Mouse (Mus musculus): Measurements from ENCODE around the gene Tmem246. TPM values are rescaled to one million over a fixed set of nuclear protein-coding genes. Genes with fewer than 3 reads are reported as not detected.

Gene Tmem246
- polyA plus RNA-seq, 1 experiment = 62.3 TPM

- Histone ChIP-seq H3K4me3 (ENCODE audit: low read depth, low read length) (peak within 1 kb of the TSS; percentile 60), H3K27me3 (ENCODE audit: control insufficient read depth, insufficient read depth, low read length) (no peaks in the 10 kb centered on the region), H3K36me3 (ENCODE audit: control insufficient read depth, insufficient read depth, low read length) (peaks cover 17% of the 10 kb centered on the region), H3K27ac (ENCODE audit: insufficient read depth, low read depth, low read length) (peak within 1 kb of the TSS; percentile 100), H3K4me1 (ENCODE audit: control insufficient read depth, insufficient read depth, insufficient read length, low read length) (peaks cover 5% of the 10 kb centered on the region; the same call in 1 of the 2 replicates)
- 12% methylated on average over 3 of the region's 3 CpGs for WGBS
- TF ChIP-seq POLR2A (IDR thresholded peaks at IDR 0.05; ENCODE audit: low read depth, low read length) (peak; percentile 92; the same call in 1 of the 2 replicates), CTCF (IDR thresholded peaks at IDR 0.05; ENCODE audit: extremely low read depth, insufficient read length, insufficient replicate concordance, low read depth, low read length) (no peak)
Measured at GRCm38 (mm10) chr4:49549383-49549782, 48.3 kb downstream of the Tmem246 start, which contains the start of gene Aldob. TSS of gene Aldob (minus strand) at chr4:49549546.

- Histone ChIP-seq H3K27me3 (ENCODE audit: control insufficient read depth, insufficient read depth, low read length) (no peaks in the 10 kb centered on the region), H3K4me1 (ENCODE audit: control insufficient read depth, insufficient read depth, insufficient read length, low read length) (no peaks in the 10 kb centered on the region; the same call in 1 of the 2 replicates), H3K36me3 (ENCODE audit: control insufficient read depth, insufficient read depth, low read length) (peaks cover 34% of the 10 kb centered on the region), H3K4me3 (ENCODE audit: low read depth, low read length) (peak overlapping the region; percentile 60; the same call in 1 of the 2 replicates), H3K27ac (ENCODE audit: insufficient read depth, low read depth, low read length) (peak overlapping the region; percentile 100)
- WGBS = 26% methylated on average over 7 of the region's 7 CpGs
- TF ChIP-seq CTCF (IDR thresholded peaks at IDR 0.05; ENCODE audit: extremely low read depth, insufficient read length, insufficient replicate concordance, low read depth, low read length) (no peak; the same call in 1 of the 2 replicates), POLR2A (IDR thresholded peaks at IDR 0.05; ENCODE audit: low read depth, low read length) (no peak)
Measured at GRCm38 (mm10) chr4:49547544-49548219, 50.0 kb downstream of the Tmem246 start.

- H3K27me3 ChIP-seq (ENCODE audit: control insufficient read depth, insufficient read depth, low read length) = no peaks in the 10 kb centered on the region
- WGBS = 19% methylated on average over 6 of the region's 6 CpGs
Measured at GRCm38 (mm10) chr4:49546873-49547543, 50.7 kb downstream of the Tmem246 start.

DNA sequence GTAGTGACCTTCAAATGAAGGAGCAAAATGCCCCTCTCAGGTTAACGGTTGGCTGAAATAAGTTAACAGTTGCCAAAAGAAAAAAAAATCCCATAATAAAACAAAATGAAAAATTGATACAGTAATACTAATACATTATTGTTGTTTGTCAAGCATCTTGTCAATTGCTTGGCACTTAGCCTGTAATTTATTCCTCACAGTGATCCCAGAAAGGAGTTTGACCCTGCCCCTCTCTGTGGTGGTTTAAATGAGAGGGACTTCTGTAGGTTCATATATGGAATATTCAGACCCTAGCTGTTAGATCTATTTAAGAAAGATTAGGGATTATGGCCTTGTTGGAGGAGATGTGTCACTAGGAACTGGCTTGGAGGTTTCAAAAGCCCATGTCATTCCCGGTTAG is 51.6 kb downstream of the Tmem246 start:
- Histone ChIP-seq H3K36me3 (ENCODE audit: control insufficient read depth, insufficient read depth, low read length) (peaks cover 47% of the 10 kb centered on the region), H3K4me3 (ENCODE audit: low read depth, low read length) (peak overlapping the region; percentile 58), H3K27ac (ENCODE audit: insufficient read depth, low read depth, low read length) (peak overlapping the region; percentile 86), H3K27me3 (ENCODE audit: control insufficient read depth, insufficient read depth, low read length) (no peaks in the 10 kb centered on the region), H3K4me1 (ENCODE audit: control insufficient read depth, insufficient read depth, insufficient read length, low read length) (no peaks in the 10 kb centered on the region; the same call in 1 of the 2 replicates)
- TF ChIP-seq CTCF (IDR thresholded peaks at IDR 0.05; ENCODE audit: extremely low read depth, insufficient read length, insufficient replicate concordance, low read depth, low read length) = no peak
- TF ChIP-seq POLR2A (IDR thresholded peaks at IDR 0.05; ENCODE audit: low read depth, low read length) = no peak
- WGBS = 38% methylated on average over 2 of the region's 2 CpGs

More at GRCm38 (mm10) chr4:49546873-49547543, 50.7 kb downstream of the Tmem246 start:
- H3K27ac ChIP-seq (ENCODE audit: insufficient read depth, low read depth, low read length) = peak overlapping the region; percentile 86
- no peak overlapping the region for H3K4me3 ChIP-seq (ENCODE audit: low read depth, low read length)
- no peaks in the 10 kb centered on the region; the same call in 1 of the 2 replicates for H3K4me1 ChIP-seq (ENCODE audit: control insufficient read depth, insufficient read depth, insufficient read length, low read length)
- peaks cover 39% of the 10 kb centered on the region for H3K36me3 ChIP-seq (ENCODE audit: control insufficient read depth, insufficient read depth, low read length)
- no peak for TF ChIP-seq POLR2A (IDR thresholded peaks at IDR 0.05; ENCODE audit: low read depth, low read length)
- no peak for TF ChIP-seq CTCF (IDR thresholded peaks at IDR 0.05; ENCODE audit: extremely low read depth, insufficient read length, insufficient replicate concordance, low read depth, low read length)

- peaks cover 81% of the 10 kb centered on the region for H3K36me3 ChIP-seq (ENCODE audit: control insufficient read depth, insufficient read depth, low read length)
- 78% methylated on average over 3 of the region's 3 CpGs for WGBS
Measured at GRCm38 (mm10) chr4:49540966-49541365, 56.7 kb downstream of the Tmem246 start.

GRCm38 (mm10) chr4:49539665-49540064 is 58.0 kb downstream of the Tmem246 start:
- WGBS = 65% methylated on average over 6 of the region's 6 CpGs
- H3K36me3 ChIP-seq (ENCODE audit: control insufficient read depth, insufficient read depth, low read length) = peaks cover 74% of the 10 kb centered on the region
- no peaks in the 10 kb centered on the region for H3K27me3 ChIP-seq (ENCODE audit: control insufficient read depth, insufficient read depth, low read length)
- no peak overlapping the region for H3K27ac ChIP-seq (ENCODE audit: insufficient read depth, low read depth, low read length)
- no peaks in the 10 kb centered on the region for H3K4me1 ChIP-seq (ENCODE audit: control insufficient read depth, insufficient read depth, insufficient read length, low read length)
- TF ChIP-seq CTCF (IDR thresholded peaks at IDR 0.05; ENCODE audit: extremely low read depth, insufficient read length, insufficient replicate concordance, low read depth, low read length) (no peak), POLR2A (IDR thresholded peaks at IDR 0.05; ENCODE audit: low read depth, low read length) (no peak)
- no peak overlapping the region for H3K4me3 ChIP-seq (ENCODE audit: low read depth, low read length)

More at GRCm38 (mm10) chr4:49540966-49541365, 56.7 kb downstream of the Tmem246 start:
- Histone ChIP-seq H3K4me1 (ENCODE audit: control insufficient read depth, insufficient read depth, insufficient read length, low read length) (no peaks in the 10 kb centered on the region; the same call in 1 of the 2 replicates), H3K27ac (ENCODE audit: insufficient read depth, low read depth, low read length) (no peak overlapping the region), H3K4me3 (ENCODE audit: low read depth, low read length) (no peak overlapping the region), H3K27me3 (ENCODE audit: control insufficient read depth, insufficient read depth, low read length) (no peaks in the 10 kb centered on the region)
- TF ChIP-seq POLR2A (IDR thresholded peaks at IDR 0.05; ENCODE audit: low read depth, low read length) = no peak
- no peak for TF ChIP-seq CTCF (IDR thresholded peaks at IDR 0.05; ENCODE audit: extremely low read depth, insufficient read length, insufficient replicate concordance, low read depth, low read length)

DNA sequence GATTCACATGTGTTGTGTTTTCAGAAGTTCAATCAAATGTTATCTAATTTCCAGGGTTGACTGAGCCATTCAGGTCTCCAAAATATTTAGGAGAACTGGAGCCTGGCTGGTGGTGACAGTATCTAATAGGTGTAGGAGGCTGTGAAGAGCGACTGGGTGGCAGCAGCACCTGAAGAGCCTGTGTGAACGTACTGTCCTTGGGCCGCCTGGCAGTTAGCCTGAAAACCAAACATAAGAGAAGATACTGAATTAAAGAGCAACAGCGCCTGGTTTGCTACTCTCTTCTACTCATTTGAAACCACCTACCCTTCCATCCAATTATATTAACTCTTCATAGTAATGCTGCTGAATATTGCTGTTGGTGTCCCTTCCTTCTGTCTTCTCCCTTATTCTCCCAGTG is 61.0 kb downstream of the Tmem246 start:
- TF ChIP-seq POLR2A (IDR thresholded peaks at IDR 0.05; ENCODE audit: low read depth, low read length) = no peak
- no peak for TF ChIP-seq CTCF (IDR thresholded peaks at IDR 0.05; ENCODE audit: extremely low read depth, insufficient read length, insufficient replicate concordance, low read depth, low read length)
- peaks cover 46% of the 10 kb centered on the region for H3K36me3 ChIP-seq (ENCODE audit: control insufficient read depth, insufficient read depth, low read length)
- 83% methylated on average over 4 of the region's 4 CpGs for WGBS

More for the DNA sequence above, 61.0 kb downstream of the Tmem246 start:
- Histone ChIP-seq H3K27ac (ENCODE audit: insufficient read depth, low read depth, low read length) (no peak overlapping the region), H3K4me3 (ENCODE audit: low read depth, low read length) (no peak overlapping the region), H3K27me3 (ENCODE audit: control insufficient read depth, insufficient read depth, low read length) (no peaks in the 10 kb centered on the region), H3K4me1 (ENCODE audit: control insufficient read depth, insufficient read depth, insufficient read length, low read length) (no peaks in the 10 kb centered on the region)

Measured in small intestine, adult 2 months (tissue).